Mouse (Mus musculus) olfactory bulb, adult 2 months (tissue): Measurements from ENCODE around the gene E430018J23Rik.

ENCODE experiments used
- CTCF ChIP-seq: fragments of 200-500 bp; IDR thresholded peaks from 2 replicates; pipeline ENCODE4 v1.5.1; 2012; ENCODE audit warnings: low read depth, mild to moderate bottlenecking, low read length, moderate library complexity; ENCODE audit not compliant: insufficient read depth
- POLR2A ChIP-seq: fragments of 200-500 bp; IDR thresholded peaks from 2 replicates; pipeline ENCODE4 v1.6.1; 2012; ENCODE audit warnings: mild to moderate bottlenecking, low read depth, low read length, moderate library complexity; ENCODE audit not compliant: insufficient read depth

DNA sequence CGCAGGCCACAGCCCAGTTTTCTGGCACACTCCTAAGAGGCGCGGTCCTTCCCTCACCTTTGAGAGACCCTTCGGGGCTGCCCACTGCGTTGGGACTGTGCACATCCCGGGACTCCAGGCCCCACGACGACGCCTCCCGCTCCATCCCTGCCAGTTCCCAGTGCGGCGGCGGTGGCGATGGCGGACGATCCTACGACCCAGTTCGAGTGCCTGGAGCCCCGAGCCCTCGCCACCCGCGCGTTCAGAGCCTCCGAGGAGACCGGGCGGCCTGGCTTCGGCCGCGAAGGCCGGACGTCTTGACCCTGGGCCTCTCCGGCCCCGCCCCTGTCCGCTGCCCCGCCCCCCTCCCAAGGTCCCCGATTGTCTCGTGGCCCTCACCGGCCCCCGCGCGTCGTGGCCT lies 48.3 kb downstream of the E430018J23Rik start:
- TF ChIP-seq CTCF, result no peak
- peak; percentile 44; the same call in 1 of the 2 replicates for TF ChIP-seq POLR2A
